Mouse (Mus musculus): ENCODE measurements around the gene 1110017D15Rik. TPM values are rescaled to one million over a fixed set of nuclear protein-coding genes. Genes with fewer than 3 reads are reported as not detected.
"Not testable (repeated sequence)": the region's sequence is repeated elsewhere in the genome, so short reads cannot be mapped to it uniquely, and the experiment has no call there.

1110017D15Rik gene
- total RNA-seq, 1 experiment from 2014 or later = 2.1 TPM

GRCm38 (mm10) chr4:41463051-41463738 lies 53.9 kb downstream of the 1110017D15Rik start:
- ATAC-seq (replicated peaks; ENCODE audit: insufficient number of reproducible peaks, low FRiP score, low TSS enrichment, poor library complexity, severe bottlenecking) = not testable (repeated sequence)

GRCm38 (mm10) chr4:41460690-41461089 lies 56.4 kb downstream of the 1110017D15Rik start:
- ATAC-seq (replicated peaks; ENCODE audit: insufficient number of reproducible peaks, low FRiP score, low TSS enrichment, poor library complexity, severe bottlenecking) = no peak

Other genes starting within 250 kb of the 1110017D15Rik start
- 6.6 to 19.8 TPM (median 17.1 TPM) in 3 replicates for gene Ubap2, start 242.2 kb downstream of the 1110017D15Rik start, total RNA-seq (2017)
- 44.1 to 49.8 TPM (median 44.7 TPM) in 3 replicates for gene Dcaf12, start 202.4 kb downstream of the 1110017D15Rik start, total RNA-seq (2017)
- gene Ubap1, start 168.3 kb downstream of the 1110017D15Rik start, total RNA-seq (2017) = 70.9 to 80.1 TPM (median 79.6 TPM) in 3 replicates
- gene Kif24, start 52.4 kb downstream of the 1110017D15Rik start, total RNA-seq (2017) = 0.57 to 1.6 TPM (median 1.3 TPM) in 3 replicates
- 4.4 to 10.3 TPM (median 5.0 TPM) in 3 replicates for gene Nudt2, start 52.2 kb downstream of the 1110017D15Rik start, total RNA-seq (2017)
- 0.21 TPM in 1 of 3 replicates, not detected in the others for gene AI464131, start 14.3 kb downstream of the 1110017D15Rik start, total RNA-seq (2017)
- gene Fam219a, start 52.2 kb upstream of the 1110017D15Rik start, total RNA-seq (2017) = 0.95 to 9.1 TPM (median 5.6 TPM) in 3 replicates
- gene Dnaic1, start 52.4 kb upstream of the 1110017D15Rik start, total RNA-seq (2017) = not detected in 3 replicates
- 0.49 to 0.75 TPM in 2 of 3 replicates, not detected in the other for gene Enho, start 123.0 kb upstream of the 1110017D15Rik start, total RNA-seq (2017)
- gene Cntfr, start 179.8 kb upstream of the 1110017D15Rik start, total RNA-seq (2017) = not detected in 3 replicates
- gene Il11ra1, start 182.7 kb upstream of the 1110017D15Rik start, total RNA-seq (2017) = 25.4 to 27.9 TPM (median 27.7 TPM) in 3 replicates
- gene Rpp25l, start 196.2 kb upstream of the 1110017D15Rik start, total RNA-seq (2017) = 11.6 to 17.4 TPM (median 12.0 TPM) in 3 replicates
- 122 to 157 TPM (median 150 TPM) in 3 replicates for gene Dctn3, start 205.8 kb upstream of the 1110017D15Rik start, total RNA-seq (2017)
- not detected in 3 replicates for gene Arid3c, start 213.8 kb upstream of the 1110017D15Rik start, total RNA-seq (2017)
- 28.2 to 32.8 TPM (median 30.4 TPM) in 3 replicates for gene Galt, start 237.9 kb upstream of the 1110017D15Rik start, total RNA-seq (2017)
- 21.7 to 22.0 TPM (median 22.0 TPM) in 3 replicates for gene Sigmar1, start 238.8 kb upstream of the 1110017D15Rik start, total RNA-seq (2017)

All from monocyte, adult 5-6 weeks (primary cell).